Mouse (Mus musculus) hematopoietic multipotent progenitor cell, adult 10-12 weeks (in vitro differentiated cells): ENCODE data around the gene Hoxa4. TPM values are rescaled to one million over a fixed set of nuclear protein-coding genes. Genes with fewer than 3 reads are reported as not detected.

Experiments
- polyA plus RNA-seq: library from polyadenylated mRNA; stranded (reverse); fragments of >175 nt; gene quantifications from 2 replicates; pipeline ENCODE4 v1.2.3, GENCODE M21; 2012; ENCODE audit warnings: low replicate concordance

Hoxa4 gene
- 0.30 and 0.90 TPM in 2 replicates for polyA plus RNA-seq

GRCm38 (mm10) chr6:52190906-52191810, at the start of gene Hoxa4:
Hoxa4 (minus strand) TSS chr6:52191753.

GRCm38 (mm10) chr6:52240389-52241000, 48.9 kb upstream of the Hoxa4 start, which contains the start of gene Hoxa10:
Hoxa10 (minus strand) TSS chr6:52240854.

DNA sequence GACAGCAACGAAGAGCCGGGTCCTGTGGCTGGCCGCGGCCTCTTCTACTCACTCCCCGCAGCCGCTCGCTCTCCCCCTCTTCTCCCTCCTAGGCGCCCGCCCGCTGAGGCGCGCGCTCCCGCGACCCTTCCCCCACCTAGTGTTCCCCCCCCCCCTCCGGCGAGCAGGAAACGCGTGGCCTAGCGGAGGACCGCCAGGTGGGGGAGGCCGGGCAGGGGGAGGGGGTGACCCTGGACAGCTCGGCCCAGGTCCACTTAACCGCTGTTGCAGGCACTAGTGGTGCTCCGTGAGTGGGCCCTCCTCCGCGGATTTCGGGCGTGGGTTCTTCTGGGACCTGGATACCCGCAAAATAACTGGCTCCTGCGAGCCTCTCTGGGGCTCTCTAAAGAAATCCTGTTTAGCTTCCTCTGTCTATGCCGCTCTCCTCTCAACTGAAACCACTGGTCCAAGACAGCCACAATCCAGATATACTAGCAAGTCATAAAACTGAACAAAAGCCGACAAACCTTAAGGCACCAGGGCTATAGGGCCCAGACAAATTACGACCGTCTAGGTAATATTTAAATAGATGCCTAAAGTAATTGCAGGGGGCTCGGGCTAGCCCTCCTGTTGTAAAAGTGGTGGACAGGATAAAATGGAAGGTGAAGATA, 39.1 kb upstream of the Hoxa4 start, which contains the start of gene Hoxa9:
Hoxa9 (minus strand) TSS at position 574 of the 650 bp plus-strand sequence.

DNA sequence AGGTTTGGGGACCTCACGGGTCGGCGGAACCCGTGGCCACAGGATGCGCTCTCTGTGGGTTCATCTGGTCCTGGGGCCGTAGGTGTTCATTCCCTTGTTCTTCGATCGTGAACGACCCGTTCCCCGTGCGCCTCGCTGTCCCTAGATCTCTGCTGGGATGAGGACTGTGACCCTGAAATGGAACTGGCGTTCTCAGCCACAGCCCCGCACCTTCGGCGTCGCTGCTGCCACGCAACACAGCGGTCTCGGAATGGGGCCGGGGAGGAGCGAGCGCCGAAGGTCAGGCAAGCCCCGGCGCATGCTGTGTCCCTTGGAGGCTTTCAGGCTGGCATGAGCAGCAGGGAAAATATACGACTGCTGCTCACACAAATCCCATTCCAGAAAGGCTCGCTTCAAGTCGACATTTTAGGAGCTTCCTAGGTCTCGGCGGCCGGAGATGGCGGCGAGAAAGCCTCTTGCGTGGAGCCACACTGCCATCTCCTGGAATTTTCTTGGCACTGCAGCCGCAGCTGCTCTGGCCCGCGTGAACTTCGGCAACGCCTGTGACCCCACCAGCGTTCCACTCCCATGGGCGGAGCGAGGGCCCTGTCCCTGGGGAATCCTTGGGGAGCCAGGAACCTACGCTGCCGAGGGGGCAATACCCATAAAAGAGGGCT, 29.9 kb upstream of the Hoxa4 start, which contains the start of gene Hoxa7:
Hoxa7 (minus strand) TSS at position 518 of the 656 bp plus-strand sequence.

DNA sequence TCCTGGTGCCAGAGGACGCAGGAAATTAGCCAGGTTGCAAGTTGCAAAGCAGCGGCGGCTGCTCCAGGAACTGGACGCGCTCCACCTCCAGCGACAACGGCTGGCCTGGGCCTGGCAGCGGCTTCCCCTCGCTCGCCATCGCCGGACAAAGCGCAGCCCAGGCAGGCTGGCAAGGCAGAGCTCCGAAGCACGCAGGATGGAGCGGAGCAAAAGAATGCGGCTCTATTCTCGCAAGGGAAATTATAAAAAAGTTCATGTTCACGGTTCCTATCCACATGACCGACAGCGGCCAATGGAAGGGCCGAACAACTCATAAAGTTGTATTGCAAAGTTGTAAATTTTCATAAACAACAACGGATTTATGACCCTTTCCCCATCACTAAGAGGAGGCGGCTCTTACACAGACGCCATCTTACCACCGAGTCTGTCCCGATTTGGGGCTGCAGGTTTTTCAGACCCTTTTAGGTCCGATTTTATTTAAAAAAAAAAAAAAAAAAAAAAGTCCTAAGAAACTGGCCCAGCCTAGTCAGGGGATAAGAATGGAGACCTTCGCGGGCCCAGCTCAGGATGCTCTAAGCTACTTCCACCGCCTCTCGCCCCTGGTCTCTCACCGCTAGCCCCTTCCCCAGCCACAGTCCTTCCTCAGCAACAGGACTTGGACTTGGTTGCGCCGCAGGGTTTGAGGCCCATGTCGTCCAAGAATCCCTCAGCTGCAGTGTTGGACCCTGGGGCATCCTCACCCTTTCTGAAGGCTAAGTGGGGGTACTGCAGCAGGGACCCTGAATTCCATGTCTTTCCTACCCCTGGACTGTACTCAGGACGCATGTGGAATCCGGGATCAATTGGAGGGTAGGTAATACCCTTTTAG, 21.8 kb upstream of the Hoxa4 start, which contains the start of the genes Hoxa3 and Gm28308:
Hoxa3 (minus strand) TSS at position 218 of the 868 bp plus-strand sequence.
Gm28308 (minus strand) TSS at position 221 of the 868 bp plus-strand sequence.

GRCm38 (mm10) chr6:52208072-52208867, 16.7 kb upstream of the Hoxa4 start, which contains the start of gene Hoxa6:
Hoxa6 (minus strand) TSS chr6:52208722.

DNA sequence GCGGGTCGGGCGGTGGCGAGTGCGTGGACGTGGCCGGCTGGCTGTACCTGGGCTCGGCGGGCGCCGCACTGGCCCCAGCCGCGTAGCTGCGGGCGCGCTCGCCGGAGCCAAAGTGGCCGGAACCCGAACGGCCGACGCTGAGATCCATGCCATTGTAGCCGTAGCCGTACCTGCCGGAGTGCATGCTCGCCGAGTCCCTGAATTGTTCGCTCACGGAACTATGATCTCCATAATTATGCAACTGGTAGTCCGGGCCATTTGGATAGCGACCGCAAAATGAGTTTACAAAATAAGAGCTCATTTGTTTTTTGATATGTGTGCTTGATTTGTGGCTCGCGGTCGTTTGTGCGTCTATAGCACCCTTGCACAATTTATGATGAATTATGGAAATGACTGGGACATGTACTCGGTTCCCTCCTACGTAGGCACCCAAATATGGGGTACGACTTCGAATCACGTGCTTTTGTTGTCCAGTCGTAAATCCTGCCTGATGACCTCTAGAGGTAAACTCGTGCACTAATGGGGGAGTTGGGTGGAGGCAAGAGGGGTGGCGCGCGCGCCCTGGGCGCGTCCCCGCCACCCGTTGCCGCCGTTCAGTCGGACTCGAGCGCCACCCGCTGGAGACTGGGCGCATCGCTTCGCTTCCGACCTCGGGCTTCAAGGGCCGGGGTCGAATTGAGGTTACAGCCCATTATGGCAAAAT, 12.6 kb upstream of the Hoxa4 start, which contains the start of gene Hoxa5:
Hoxa5 (minus strand) TSS at position 538 of the 703 bp plus-strand sequence.

GRCm38 (mm10) chr6:52177061-52177735, 14.4 kb downstream of the Hoxa4 start, which contains the start of gene 5730596B20Rik:
5730596B20Rik (plus strand) TSS chr6:52177498.

DNA sequence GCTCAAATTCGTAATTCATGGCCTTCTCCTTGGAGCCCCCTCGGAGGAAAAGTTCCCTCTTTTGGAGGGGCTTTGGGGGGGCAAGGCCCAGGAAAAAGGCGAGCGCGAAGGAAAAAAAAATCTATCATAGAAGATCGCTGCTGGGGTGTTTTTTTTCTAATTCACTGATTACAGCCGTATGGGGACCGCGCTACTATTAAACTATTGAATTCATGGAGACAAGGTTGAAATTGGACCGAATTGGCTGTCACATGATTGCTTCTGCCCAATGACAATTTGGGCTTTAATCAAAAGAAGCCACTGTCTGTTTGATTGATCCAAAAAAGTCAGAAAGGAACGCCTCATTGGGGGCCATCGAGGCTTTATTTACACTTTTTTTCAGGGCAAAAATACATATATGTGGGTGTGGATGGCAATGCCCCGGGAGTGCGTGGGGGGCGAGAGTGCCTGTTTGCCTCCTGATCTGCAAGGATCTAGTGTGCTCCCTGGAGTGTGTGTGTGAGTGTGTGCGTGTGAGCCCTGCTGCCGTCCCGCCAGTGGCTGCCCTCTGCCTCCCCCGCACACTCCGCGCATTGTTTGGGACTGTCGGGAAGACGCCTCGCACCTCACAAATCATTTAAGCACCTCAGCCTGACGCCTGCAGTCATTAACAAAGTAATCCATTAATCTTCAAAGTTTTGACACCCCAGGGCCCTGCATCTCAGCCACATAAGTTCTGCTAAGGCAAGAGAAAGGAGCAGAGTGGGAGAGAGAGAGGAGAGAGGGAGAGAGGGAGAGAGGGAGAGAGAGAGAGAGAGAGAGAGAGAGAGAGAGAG, 26.7 kb downstream of the Hoxa4 start, which contains the start of gene Hoxa2:
Hoxa2 (minus strand) TSS at position 206 of the 815 bp plus-strand sequence.

GRCm38 (mm10) chr6:52158276-52159051, 33.1 kb downstream of the Hoxa4 start, which contains the start of gene Hoxa1:
Hoxa1 (minus strand) TSS chr6:52158317.

Other genes starting within 250 kb of the Hoxa4 start
- gene Skap2, start 179.2 kb downstream of the Hoxa4 start, polyA plus RNA-seq, result 5.0 and 6.7 TPM in 2 replicates
- 0.08 TPM in 1 of 2 replicates, not detected in the other for gene Hoxa1, start 33.4 kb downstream of the Hoxa4 start, polyA plus RNA-seq
- 0.08 and 0.29 TPM in 2 replicates for gene Hoxa2, start 26.9 kb downstream of the Hoxa4 start, polyA plus RNA-seq
- gene 5730596B20Rik, start 14.3 kb downstream of the Hoxa4 start, polyA plus RNA-seq, result not detected in 2 replicates
- gene Hoxa5, start 12.8 kb upstream of the Hoxa4 start, polyA plus RNA-seq, result 0.49 and 0.99 TPM in 2 replicates
- 0.24 and 1.5 TPM in 2 replicates for gene Hoxa6, start 17.0 kb upstream of the Hoxa4 start, polyA plus RNA-seq
- gene Hoxa3, start 21.6 kb upstream of the Hoxa4 start, polyA plus RNA-seq, result 0.93 and 2.4 TPM in 2 replicates
- 0.20 TPM in 1 of 2 replicates, not detected in the other for gene Gm28308, start 21.6 kb upstream of the Hoxa4 start, polyA plus RNA-seq
- gene Hoxa7, start 30.1 kb upstream of the Hoxa4 start, polyA plus RNA-seq, result 1.9 and 4.9 TPM in 2 replicates
- gene Hoxa9, start 39.3 kb upstream of the Hoxa4 start, polyA plus RNA-seq, result 0.96 and 1.6 TPM in 2 replicates
- gene Hoxa10, start 49.1 kb upstream of the Hoxa4 start, polyA plus RNA-seq, result not detected in 2 replicates
- not detected in 2 replicates for gene Hoxa11, start 54.1 kb upstream of the Hoxa4 start, polyA plus RNA-seq
- gene Hoxa13, start 69.1 kb upstream of the Hoxa4 start, polyA plus RNA-seq, result not detected in 2 replicates
- gene Evx1, start 121.7 kb upstream of the Hoxa4 start, polyA plus RNA-seq, result not detected in 2 replicates